Comparison of ENCODE assay signal across 1 mouse cellular context in the genomic region with DNA sequence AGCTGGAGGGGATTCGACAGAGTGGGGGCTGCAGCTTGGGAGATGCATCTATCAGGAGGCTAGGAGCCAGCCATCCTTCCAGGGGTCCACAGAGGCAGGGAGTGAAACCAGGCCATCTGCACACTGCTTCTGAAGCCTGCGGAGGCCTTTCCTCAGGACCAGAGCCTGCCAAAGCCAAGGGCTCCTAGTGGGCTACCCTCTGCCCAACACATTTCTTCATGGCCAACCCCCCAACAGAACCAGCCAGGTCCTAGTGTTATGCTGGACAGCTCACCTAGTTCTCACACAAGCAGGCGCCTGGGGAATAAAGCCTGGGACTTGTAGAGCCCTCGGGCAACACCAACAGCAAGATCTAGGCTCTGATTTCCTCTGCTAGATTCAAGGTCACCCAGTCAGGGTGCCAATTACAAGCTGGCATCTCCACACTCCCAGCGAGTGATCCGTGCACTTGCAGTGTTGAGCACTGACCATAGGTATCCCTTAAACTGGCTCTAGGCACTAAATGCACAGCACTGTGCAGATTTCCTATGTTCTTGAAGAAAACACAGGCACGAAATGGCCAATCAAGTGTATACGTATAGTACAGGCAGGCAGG.
TF ChIP-seq lines count a peak whose summit lies in the region.

No protein-coding gene starts in this region.

TF ChIP-seq in CH12.LX, 34 proteins besides CTCF, POLR2A, EP300 and RAD21 (continued from another document):
- TF ChIP-seq MAFK (IDR thresholded peaks at IDR 0.05; ENCODE audit: insufficient replicate concordance, low read length) (no peak), ZMIZ1 (IDR thresholded peaks at IDR 0.05; ENCODE audit: low read depth, low read length) (no peak), JUND (conservative IDR thresholded peaks at IDR 0.05; ENCODE audit: low read depth, low read length) (no peak), USF2 (conservative IDR thresholded peaks at IDR 0.05; ENCODE audit: low read depth, low read length) (no peak), RCOR1 (conservative IDR thresholded peaks at IDR 0.05; ENCODE audit: low read depth, low read length) (no peak), KAT2A (IDR thresholded peaks at IDR 0.05; ENCODE audit: insufficient replicate concordance, low read length) (no peak), TBP (conservative IDR thresholded peaks at IDR 0.05; ENCODE audit: low read depth, low read length) (no peak), POLR2AphosphoS2 (IDR thresholded peaks at IDR 0.05; ENCODE audit: low read depth, low read length) (no peak), JUN (IDR thresholded peaks at IDR 0.05; ENCODE audit: insufficient read depth, low read depth, low read length) (no peak), SIN3A (IDR thresholded peaks at IDR 0.05; ENCODE audit: low read length) (no peak), CHD2 (IDR thresholded peaks at IDR 0.05; ENCODE audit: low read length) (no peak), NELFE (IDR thresholded peaks at IDR 0.05; ENCODE audit: low read depth, low read length) (no peak), ZKSCAN1 (IDR thresholded peaks at IDR 0.05; ENCODE audit: borderline replicate concordance, low read depth, low read length) (no peak), USF1 (IDR thresholded peaks at IDR 0.05; ENCODE audit: low read depth, low read length) (no peak)
